Mouse (Mus musculus) midbrain, embryonic 12.5 days (tissue): Measurements from ENCODE around the gene Fzd7. TPM values are rescaled to one million over a fixed set of nuclear protein-coding genes. Genes with fewer than 3 reads are reported as not detected.

Experiments used
- ATAC-seq: fragments of 200-750 bp; cut with Nextera tagmentation; 2 replicates; pipeline ENCODE4 v1.8.0; 2017; ENCODE audit warnings: low read depth, moderate TSS enrichment, moderate library complexity; ENCODE audit not compliant: low FRiP score
- H3K27ac ChIP-seq: fragments of 300-500 bp; sonication (generic); replicated peaks from 2 replicates; pipeline ENCODE4 v1.5.1; 2016; ENCODE audit warnings: mild to moderate bottlenecking
- H3K27me3 ChIP-seq: fragments of 300-500 bp; sonication (generic); 2 replicates; pipeline ENCODE4 v1.6.1; 2016; ENCODE audit warnings: mild to moderate bottlenecking
- H3K36me3 ChIP-seq: fragments of 300-500 bp; sonication (generic); 2 replicates; pipeline ENCODE4 v1.6.1; 2016
- H3K4me1 ChIP-seq: fragments of 300-500 bp; sonication (generic); 2 replicates; pipeline ENCODE4 v1.6.1; 2016
- H3K4me2 ChIP-seq: fragments of 300-500 bp; sonication (generic); replicated peaks from 2 replicates; pipeline ENCODE4 v1.6.1; 2016; ENCODE audit warnings: mild to moderate bottlenecking, moderate library complexity
- H3K4me3 ChIP-seq: fragments of 300-500 bp; sonication (generic); 2 replicates; pipeline ENCODE4 v1.5.1; 2016; ENCODE audit warnings: mild to moderate bottlenecking
- H3K9ac ChIP-seq: fragments of 300-500 bp; sonication (generic); replicated peaks from 2 replicates; pipeline ENCODE4 v1.6.1; 2016; ENCODE audit warnings: mild to moderate bottlenecking, moderate library complexity
- H3K9me3 ChIP-seq: fragments of 300-500 bp; sonication (generic); 2 replicates; pipeline ENCODE4 v1.6.1; 2016; ENCODE audit warnings: mild to moderate bottlenecking
- WGBS: fragments of 180-500 bp; shearing (Covaris S2); methylation state at CpG from one replicate; pipeline ENCODE4 v1.1.7; 2016; 5-methylcytosine and 5-hydroxymethylcytosine counted together
- polyA plus RNA-seq: library from polyadenylated mRNA; unstranded; fragments of >200 nt; fragmentation: Nextera tagmentation; extraction: Ambion mirVana; gene quantifications from 2 replicates; pipeline ENCODE4 v1.2.1, GENCODE M21; 2016

Gene Fzd7
- polyA plus RNA-seq, 1 experiment from 2014 or later, result 8.7 TPM

GRCm38 (mm10) chr1:59485803-59486202 lies 3.6 kb downstream of the Fzd7 start:
- Histone ChIP-seq H3K4me1 (peaks cover 61% of the 10 kb centered on the region), H3K9me3 (no peaks in the 10 kb centered on the region), H3K27me3 (peaks cover 28% of the 10 kb centered on the region), H3K36me3 (no peaks in the 10 kb centered on the region), H3K27ac (peak overlapping the region; percentile 72; the same call in 1 of the 2 replicates), H3K9ac (peak overlapping the region; percentile 77; the same call in 1 of the 2 replicates), H3K4me3 (peak overlapping the region; percentile 70), H3K4me2 (peak overlapping the region; percentile 100)
- no peak for ATAC-seq
- 23% methylated on average over 4 of the region's 4 CpGs for WGBS

GRCm38 (mm10) chr1:59487651-59488051 lies 5.4 kb downstream of the Fzd7 start:
- ATAC-seq, result no peak
- H3K4me1 ChIP-seq, result peaks cover 53% of the 10 kb centered on the region
- no peaks in the 10 kb centered on the region for H3K36me3 ChIP-seq
- no peaks in the 10 kb centered on the region for H3K9me3 ChIP-seq
- 5% methylated on average over 10 of the region's 10 CpGs for WGBS
- no peak overlapping the region; the same call in 1 of the 2 replicates for H3K9ac ChIP-seq
- no peak overlapping the region for H3K4me3 ChIP-seq
- peak overlapping the region; percentile 37 for H3K4me2 ChIP-seq
- peaks cover 29% of the 10 kb centered on the region for H3K27me3 ChIP-seq
- H3K27ac ChIP-seq, result 0 out of 2 replicates have a peak overlapping the region, but pooled peaks have one; percentile 40

GRCm38 (mm10) chr1:59488481-59488880 lies 6.3 kb downstream of the Fzd7 start:
- Histone ChIP-seq H3K4me3 (no peak overlapping the region), H3K4me1 (peaks cover 45% of the 10 kb centered on the region), H3K36me3 (no peaks in the 10 kb centered on the region), H3K27ac (no peak overlapping the region), H3K9me3 (no peaks in the 10 kb centered on the region), H3K9ac (no peak overlapping the region), H3K4me2 (no peak overlapping the region), H3K27me3 (peaks cover 21% of the 10 kb centered on the region)
- 41% methylated on average over 4 of the region's 4 CpGs for WGBS
- ATAC-seq, result no peak

GRCm38 (mm10) chr1:59488991-59489390 lies 6.8 kb downstream of the Fzd7 start:
- ATAC-seq, result no peak
- WGBS, result 67% methylated on average over 4 of the region's 4 CpGs
- H3K9me3 ChIP-seq, result no peaks in the 10 kb centered on the region

GRCm38 (mm10) chr1:59491517-59491916 lies 9.3 kb downstream of the Fzd7 start:
- WGBS, result 80% methylated on average over 9 of the region's 9 CpGs
- H3K9ac ChIP-seq, result no peak overlapping the region
- H3K27ac ChIP-seq, result no peak overlapping the region
- H3K27me3 ChIP-seq, result peaks cover 9% of the 10 kb centered on the region
- no peak overlapping the region for H3K4me3 ChIP-seq
- no peaks in the 10 kb centered on the region for H3K9me3 ChIP-seq
- ATAC-seq, result no peak
- peaks cover 20% of the 10 kb centered on the region for H3K4me1 ChIP-seq
- H3K36me3 ChIP-seq, result no peaks in the 10 kb centered on the region
- no peak overlapping the region for H3K4me2 ChIP-seq

More at GRCm38 (mm10) chr1:59488991-59489390, 6.8 kb downstream of the Fzd7 start:
- Histone ChIP-seq H3K27me3 (peaks cover 18% of the 10 kb centered on the region), H3K27ac (no peak overlapping the region), H3K4me3 (no peak overlapping the region), H3K36me3 (no peaks in the 10 kb centered on the region), H3K4me2 (no peak overlapping the region), H3K4me1 (peaks cover 40% of the 10 kb centered on the region), H3K9ac (no peak overlapping the region)

- Histone ChIP-seq H3K4me1 (peaks cover 14% of the 10 kb centered on the region), H3K9ac (no peak overlapping the region), H3K9me3 (no peaks in the 10 kb centered on the region), H3K4me3 (no peak overlapping the region), H3K4me2 (no peak overlapping the region), H3K27me3 (peaks cover 9% of the 10 kb centered on the region), H3K27ac (no peak overlapping the region), H3K36me3 (no peaks in the 10 kb centered on the region)
- no peak for ATAC-seq
- 68% methylated on average over 4 of the region's 4 CpGs for WGBS
These were observed 10.2 kb downstream of the Fzd7 start for GRCm38 (mm10) chr1:59492432-59492831.

- ATAC-seq, result no peak
- Histone ChIP-seq H3K27me3 (peaks cover 6% of the 10 kb centered on the region), H3K27ac (no peak overlapping the region), H3K9me3 (no peaks in the 10 kb centered on the region), H3K4me2 (no peak overlapping the region), H3K4me3 (no peak overlapping the region), H3K36me3 (no peaks in the 10 kb centered on the region), H3K9ac (no peak overlapping the region), H3K4me1 (0 out of 2 replicates have a peak, but pooled peaks cover 3% of the 10 kb centered on the region)
- WGBS, result 90% methylated on average over 5 of the region's 5 CpGs
These were observed 13.7 kb downstream of the Fzd7 start for GRCm38 (mm10) chr1:59495970-59496369.

- no peaks in the 10 kb centered on the region for H3K9me3 ChIP-seq
- H3K27ac ChIP-seq, result no peak overlapping the region
- no peak for ATAC-seq
- 74% methylated on average over 6 of the region's 6 CpGs for WGBS
- no peak overlapping the region for H3K4me3 ChIP-seq
- 0 out of 2 replicates have a peak, but pooled peaks cover 3% of the 10 kb centered on the region for H3K4me1 ChIP-seq
- H3K4me2 ChIP-seq, result no peak overlapping the region
- H3K9ac ChIP-seq, result no peak overlapping the region
- H3K36me3 ChIP-seq, result no peaks in the 10 kb centered on the region
- peaks cover 2% of the 10 kb centered on the region for H3K27me3 ChIP-seq
These were observed 15.8 kb downstream of the Fzd7 start for GRCm38 (mm10) chr1:59497741-59498613.

GRCm38 (mm10) chr1:59499327-59499726 lies 17.1 kb downstream of the Fzd7 start:
- 0 out of 2 replicates have a peak, but pooled peaks cover 3% of the 10 kb centered on the region for H3K4me1 ChIP-seq
- 83% methylated on average over 3 of the region's 3 CpGs for WGBS
- H3K36me3 ChIP-seq, result no peaks in the 10 kb centered on the region
- H3K27me3 ChIP-seq, result no peaks in the 10 kb centered on the region; the same call in 1 of the 2 replicates
- no peak overlapping the region for H3K4me3 ChIP-seq
- no peak for ATAC-seq
- H3K4me2 ChIP-seq, result no peak overlapping the region
- H3K9me3 ChIP-seq, result no peaks in the 10 kb centered on the region
- no peak overlapping the region for H3K9ac ChIP-seq
- no peak overlapping the region for H3K27ac ChIP-seq

GRCm38 (mm10) chr1:59502355-59502754 lies 20.1 kb downstream of the Fzd7 start:
- 0 out of 2 replicates have a peak, but pooled peaks cover 3% of the 10 kb centered on the region for H3K27me3 ChIP-seq
- H3K4me2 ChIP-seq, result no peak overlapping the region
- no peaks in the 10 kb centered on the region for H3K4me1 ChIP-seq
- no peak overlapping the region for H3K9ac ChIP-seq
- no peak overlapping the region for H3K27ac ChIP-seq
- WGBS, result 78% methylated on average over 2 of the region's 2 CpGs
- no peak for ATAC-seq
- no peaks in the 10 kb centered on the region for H3K36me3 ChIP-seq
- no peak overlapping the region for H3K4me3 ChIP-seq
- H3K9me3 ChIP-seq, result no peaks in the 10 kb centered on the region

GRCm38 (mm10) chr1:59503659-59504301 lies 21.6 kb downstream of the Fzd7 start:
- 59% methylated on average over 7 of the region's 7 CpGs for WGBS
- H3K36me3 ChIP-seq, result no peaks in the 10 kb centered on the region
- ATAC-seq, result no peak

GRCm38 (mm10) chr1:59504302-59504700 lies 22.1 kb downstream of the Fzd7 start:
- H3K9me3 ChIP-seq, result no peaks in the 10 kb centered on the region
- no peaks in the 10 kb centered on the region for H3K36me3 ChIP-seq
- 75% methylated on average over 2 of the region's 2 CpGs for WGBS
- no peak overlapping the region for H3K4me2 ChIP-seq
- H3K4me3 ChIP-seq, result no peak overlapping the region
- H3K4me1 ChIP-seq, result no peaks in the 10 kb centered on the region; the same call in 1 of the 2 replicates
- 0 out of 2 replicates have a peak, but pooled peaks cover 3% of the 10 kb centered on the region for H3K27me3 ChIP-seq
- H3K9ac ChIP-seq, result no peak overlapping the region
- no peak for ATAC-seq
- H3K27ac ChIP-seq, result no peak overlapping the region

More at GRCm38 (mm10) chr1:59503659-59504301, 21.6 kb downstream of the Fzd7 start:
- H3K4me1 ChIP-seq, result no peaks in the 10 kb centered on the region; the same call in 1 of the 2 replicates
- no peak overlapping the region for H3K4me3 ChIP-seq
- H3K27ac ChIP-seq, result no peak overlapping the region
- H3K9me3 ChIP-seq, result no peaks in the 10 kb centered on the region
- 0 out of 2 replicates have a peak, but pooled peaks cover 3% of the 10 kb centered on the region for H3K27me3 ChIP-seq
- no peak overlapping the region for H3K9ac ChIP-seq
- no peak overlapping the region for H3K4me2 ChIP-seq
